Mouse (Mus musculus): Measurements from ENCODE around the gene 1700019D03Rik. TPM values are rescaled to one million over a fixed set of nuclear protein-coding genes. Genes with fewer than 3 reads are reported as not detected.

Gene 1700019D03Rik
- total RNA-seq (2021): 1 to 10 TPM; 1.2 to 1.8 TPM
- long read RNA-seq, experiment 1, partial matches to known transcripts: 0 of 1 reads
- long read RNA-seq, experiment 1, other reads (novel, unspliced or antisense): 0 of 1 reads
- long read RNA-seq, experiment 2, partial matches to known transcripts: 0 of 1 reads
- long read RNA-seq, experiment 2, other reads (novel, unspliced or antisense): 0 of 1 reads

- intact Hi-C loops (cut with DNase I): no loop called here
These were observed at the start of gene 1700019D03Rik for GRCm38 (mm10) chr1:53020079-53020478. 1700019D03Rik (minus strand) TSS chr1:53020179.

GRCm38 (mm10) chr1:53063921-53064320 lies 43.9 kb upstream of the 1700019D03Rik start:
- DNase-seq: no peak
- intact Hi-C loops (cut with DNase I): no loop called here

More at GRCm38 (mm10) chr1:53020079-53020478, at the start of gene 1700019D03Rik:
- no peak for DNase-seq

GRCm38 (mm10) chr1:53061871-53062608 lies 42.1 kb upstream of the 1700019D03Rik start:
- intact Hi-C loops (cut with DNase I): no loop called here
- DNase-seq: no peak

GRCm38 (mm10) chr1:53061340-53061739 lies 41.4 kb upstream of the 1700019D03Rik start, which contains the start of gene Mstn:
Mstn (plus strand) TSS chr1:53061640.
- intact Hi-C loops (cut with DNase I): no loop called here

GRCm38 (mm10) chr1:53060499-53060898 lies 40.5 kb upstream of the 1700019D03Rik start:
- intact Hi-C loops (cut with DNase I): no loop called here
- no peak for DNase-seq

More at GRCm38 (mm10) chr1:53061340-53061739, 41.4 kb upstream of the 1700019D03Rik start, which contains the start of gene Mstn:
- no peak for DNase-seq

- intact Hi-C loops (cut with DNase I): no loop called here
- no peak for DNase-seq
These were observed 39.1 kb upstream of the 1700019D03Rik start for GRCm38 (mm10) chr1:53059106-53059505.

- intact Hi-C loops (cut with DNase I): loop anchor here (2.0 kb wide), 2 partner anchors 219 to 299 kb away; partner anchors contain the start of genes Asdurf, Asnsd1 and Gm28551
- DNase-seq: peak; percentile 61 to 76
These were observed 33.4 kb upstream of the 1700019D03Rik start for GRCm38 (mm10) chr1:53053087-53054022.

GRCm38 (mm10) chr1:53049763-53050427 lies 29.9 kb upstream of the 1700019D03Rik start:
- intact Hi-C loops (cut with DNase I): no loop called here
- no peak for DNase-seq

- intact Hi-C loops (cut with DNase I): no loop called here
- DNase-seq: no peak
These were observed 17.5 kb upstream of the 1700019D03Rik start for GRCm38 (mm10) chr1:53037443-53037871.

GRCm38 (mm10) chr1:53032550-53032949 lies 12.6 kb upstream of the 1700019D03Rik start:
- peak in 1 of 2 experiments; percentile 14 for DNase-seq
- intact Hi-C loops (cut with DNase I): loop anchor here (5.0 kb wide), 1 partner anchor 385 kb away; no protein-coding TSS in a partner anchor

GRCm38 (mm10) chr1:53018746-53019505 lies 1.1 kb downstream of the 1700019D03Rik start:
- intact Hi-C loops (cut with DNase I): no loop called here

GRCm38 (mm10) chr1:53015606-53016005 lies 4.4 kb downstream of the 1700019D03Rik start:
- intact Hi-C loops (cut with DNase I): no loop called here
- no peak for DNase-seq

More at GRCm38 (mm10) chr1:53018746-53019505, 1.1 kb downstream of the 1700019D03Rik start:
- no peak for DNase-seq

- no peak for DNase-seq
- intact Hi-C loops (cut with DNase I): no loop called here
These were observed 5.3 kb downstream of the 1700019D03Rik start for GRCm38 (mm10) chr1:53014716-53015115.

- no peak for DNase-seq
- intact Hi-C loops (cut with DNase I): no loop called here
These were observed 33.3 kb downstream of the 1700019D03Rik start for GRCm38 (mm10) chr1:52986692-52987091.

GRCm38 (mm10) chr1:52973198-52973597 lies 46.8 kb downstream of the 1700019D03Rik start:
- DNase-seq: no peak
- intact Hi-C loops (cut with DNase I): no loop called here

GRCm38 (mm10) chr1:52971881-52972503 lies 48.0 kb downstream of the 1700019D03Rik start:
- intact Hi-C loops (cut with DNase I): no loop called here
- no peak for DNase-seq

- DNase-seq: no peak
- intact Hi-C loops (cut with DNase I): no loop called here
These were observed 55.4 kb downstream of the 1700019D03Rik start for GRCm38 (mm10) chr1:52964581-52964980.

GRCm38 (mm10) chr1:52963097-52963496 lies 56.9 kb downstream of the 1700019D03Rik start:
- intact Hi-C loops (cut with DNase I): no loop called here
- no peak for DNase-seq

- intact Hi-C loops (cut with DNase I): no loop called here
- no peak for DNase-seq
These were observed 59.8 kb downstream of the 1700019D03Rik start for GRCm38 (mm10) chr1:52960191-52960590.

Measured in heart, postnatal 14 days (tissue).